Mouse (Mus musculus) gastrocnemius, adult 2 months (tissue): Measurements from ENCODE around the gene Letmd1. TPM values are rescaled to one million over a fixed set of nuclear protein-coding genes. Genes with fewer than 3 reads are reported as not detected.
"Not testable (repeated sequence)": the region's sequence is repeated elsewhere in the genome, so short reads cannot be mapped to it uniquely, and the experiment has no call there.

Experiments used
- DNase-seq: peaks from one replicate; pipeline ENCODE4 v3.0.0; 2022
- H3K27ac ChIP-seq: fragments of 200-600 bp; 2 replicates; pipeline ENCODE4 v1.8.1; 2022; ENCODE audit warnings: mild to moderate bottlenecking
- H3K4me3 ChIP-seq: fragments of 200-600 bp; 2 replicates; pipeline ENCODE4 v1.8.1; 2022; ENCODE audit warnings: mild to moderate bottlenecking, moderate library complexity
- CTCF ChIP-seq: fragments of 200-600 bp; IDR thresholded peaks from 2 replicates; pipeline ENCODE4 v1.8.1; 2022; ENCODE audit warnings: antibody characterized with exemption, mild to moderate bottlenecking, moderate library complexity
- intact Hi-C: fragments of 180-260 bp; cut with DNase I; formaldehyde crosslinking; loops from one replicate; pipeline ENCODE4 v1.15.1; 2025
- long read RNA-seq, 2 experiments: library from polyadenylated mRNA; stranded (forward); transcript quantifications; one replicate each; pipeline ENCODE4 v2.0.0; 2021
- total RNA-seq, 2 experiments: library from RNA; stranded (reverse); gene quantifications; 2 replicates each; pipeline ENCODE4 v1.2.3; 2021

The Letmd1 gene
- total RNA-seq, result 1 to 10 TPM; 8.8 to 10.0 TPM
- long read RNA-seq, experiment 1, transcript Letmd1-201 (9 exons, 2,502 nt), result major isoform, 9 of 13 reads
- long read RNA-seq, experiment 1, partial matches to known transcripts, result 0 of 13 reads
- long read RNA-seq, experiment 1, other reads (novel, unspliced or antisense), result 3 of 13 reads
- long read RNA-seq, experiment 2, transcript Letmd1-201 (9 exons, 2,502 nt), result major isoform, 6 of 9 reads
- long read RNA-seq, experiment 2, partial matches to known transcripts, result 1 of 9 reads
- long read RNA-seq, experiment 2, other reads (novel, unspliced or antisense), result 2 of 9 reads

- H3K27ac ChIP-seq, result peak within 1 kb of the TSS; percentile 99
- TF ChIP-seq CTCF, result no peak; the same call in 1 of the 2 replicates
- H3K4me3 ChIP-seq, result peak within 1 kb of the TSS; percentile 98
- intact Hi-C loops, result loop anchor here (2.0 to 10.0 kb wide), 4 partner anchors 146 to 444 kb away; partner anchors contain the start of gene Dazap2
- peak; percentile 95 for DNase-seq
Observed at GRCm38 (mm10) chr15:100468295-100469188, at the start of gene Letmd1. Gene Letmd1 (plus strand): TSS chr15:100469023.

GRCm38 (mm10) chr15:100419311-100419710, 49.5 kb upstream of the Letmd1 start:
- Histone ChIP-seq H3K27ac (peak overlapping the region; percentile 78), H3K4me3 (peak overlapping the region; percentile 39)
- TF ChIP-seq CTCF, result no peak
- DNase-seq, result peak; percentile 70
- intact Hi-C loops, result no loop called here

GRCm38 (mm10) chr15:100419901-100420745, 48.7 kb upstream of the Letmd1 start:
- TF ChIP-seq CTCF, result no peak
- peak overlapping the region; percentile 78 for H3K27ac ChIP-seq
- H3K4me3 ChIP-seq, result peak overlapping the region; percentile 39
- intact Hi-C loops, result loop anchor here (5.0 kb wide), 1 partner anchor 37 kb away; no protein-coding TSS in a partner anchor
- no peak for DNase-seq

- TF ChIP-seq CTCF, result no peak
- H3K4me3 ChIP-seq, result peak overlapping the region; percentile 96
- DNase-seq, result no peak
- intact Hi-C loops, result loop anchor here (5.0 kb wide), 1 partner anchor 36 kb away; no protein-coding TSS in a partner anchor
- peak overlapping the region; percentile 78 for H3K27ac ChIP-seq
Observed at GRCm38 (mm10) chr15:100421059-100421757, 47.6 kb upstream of the Letmd1 start.

- DNase-seq, result not testable (repeated sequence)
- intact Hi-C loops, result loop anchor here (5.0 kb wide), 1 partner anchor 36 kb away; no protein-coding TSS in a partner anchor
- Histone ChIP-seq H3K4me3 (peak within 1 kb of the TSS; percentile 96), H3K27ac (peak within 1 kb of the TSS; percentile 93)
Observed at GRCm38 (mm10) chr15:100421758-100422197, 47.0 kb upstream of the Letmd1 start, which contains the start of gene Gm5475. Gene Gm5475 (plus strand): TSS chr15:100422147.

- H3K4me3 ChIP-seq, result peak overlapping the region; percentile 96
- intact Hi-C loops, result loop anchor here (5.0 kb wide), 1 partner anchor 35 kb away; no protein-coding TSS in a partner anchor
- no peak for TF ChIP-seq CTCF
- peak overlapping the region; percentile 93 for H3K27ac ChIP-seq
- peak; percentile 68 for DNase-seq
Observed at GRCm38 (mm10) chr15:100422476-100422875, 46.3 kb upstream of the Letmd1 start.

- no peak for TF ChIP-seq CTCF
- intact Hi-C loops, result loop anchor here (5.0 kb wide), 1 partner anchor 34 kb away; no protein-coding TSS in a partner anchor
- DNase-seq, result peak; percentile 99
- peak overlapping the region; percentile 96 for H3K4me3 ChIP-seq
- peak overlapping the region; percentile 93 for H3K27ac ChIP-seq
Observed at GRCm38 (mm10) chr15:100422899-100423860, 45.6 kb upstream of the Letmd1 start.

GRCm38 (mm10) chr15:100423916-100424315, 44.9 kb upstream of the Letmd1 start:
- Histone ChIP-seq H3K27ac (peak overlapping the region; percentile 6; the same call in 1 of the 2 replicates), H3K4me3 (peak overlapping the region; percentile 96)
- intact Hi-C loops, result loop anchor here (5.0 kb wide), 1 partner anchor 33 kb away; no protein-coding TSS in a partner anchor
- DNase-seq, result peak; percentile 65
- no peak for TF ChIP-seq CTCF

GRCm38 (mm10) chr15:100424396-100425122, 44.3 kb upstream of the Letmd1 start, which contains the start of gene Slc11a2:
Gene Slc11a2 (minus strand): TSS chr15:100425072.
- H3K27ac ChIP-seq, result peak within 1 kb of the TSS; percentile 6; the same call in 1 of the 2 replicates
- TF ChIP-seq CTCF, result no peak
- no peak for DNase-seq
- intact Hi-C loops, result loop anchor here (5.0 kb wide), 1 partner anchor 33 kb away; no protein-coding TSS in a partner anchor
- peak within 1 kb of the TSS; percentile 96 for H3K4me3 ChIP-seq
